Mouse (Mus musculus) limb, embryonic 13.5 days (tissue): ENCODE measurements at regions not wholly inside any gene's neighbourhood (a gene's known extent, or its start where the extent isn't known, plus 50 kb on each side); places are given as distances from the start of the nearest gene placed in this dataset.

Experiments
- ATAC-seq: fragments of 200-750 bp; cut with Nextera tagmentation; 2 replicates; pipeline ENCODE4 v1.8.0; 2017; ENCODE audit warnings: low read depth, moderate number of reproducible peaks, moderate TSS enrichment; ENCODE audit not compliant: low FRiP score
- H3K27ac ChIP-seq: fragments of 300-500 bp; sonication (generic); 2 replicates; pipeline ENCODE4 v1.5.1; 2015; ENCODE audit warnings: inconsistent platforms, mild to moderate bottlenecking, moderate library complexity
- H3K27me3 ChIP-seq: fragments of 300-500 bp; sonication (generic); 2 replicates; pipeline ENCODE4 v1.6.1; 2015; ENCODE audit warnings: mild to moderate bottlenecking, inconsistent platforms
- H3K36me3 ChIP-seq: fragments of 300-500 bp; sonication (generic); 2 replicates; pipeline ENCODE4 v1.6.1; 2015; ENCODE audit warnings: inconsistent platforms, mild to moderate bottlenecking, moderate library complexity
- H3K4me1 ChIP-seq: fragments of 300-500 bp; sonication (generic); 2 replicates; pipeline ENCODE4 v1.6.1; 2015; ENCODE audit warnings: inconsistent platforms
- H3K4me2 ChIP-seq: fragments of 300-500 bp; sonication (generic); replicated peaks from 2 replicates; pipeline ENCODE4 v1.6.1; 2015; ENCODE audit warnings: inconsistent platforms, mild to moderate bottlenecking, moderate library complexity
- H3K4me3 ChIP-seq: fragments of 300-500 bp; sonication (generic); 2 replicates; pipeline ENCODE4 v1.5.1; 2015; ENCODE audit warnings: moderate library complexity, mild to moderate bottlenecking, inconsistent platforms
- H3K9ac ChIP-seq: fragments of 300-500 bp; sonication (generic); 2 replicates; pipeline ENCODE4 v1.6.1; 2015; ENCODE audit warnings: mild to moderate bottlenecking, inconsistent platforms
- H3K9me3 ChIP-seq: fragments of 300-500 bp; sonication (generic); 2 replicates; pipeline ENCODE4 v1.6.1; 2016; ENCODE audit warnings: inconsistent platforms
- WGBS: fragments of 180-500 bp; shearing (Covaris S2); methylation state at CpG from one replicate; pipeline ENCODE4 v1.1.7; 2015; 5-methylcytosine and 5-hydroxymethylcytosine counted together

DNA sequence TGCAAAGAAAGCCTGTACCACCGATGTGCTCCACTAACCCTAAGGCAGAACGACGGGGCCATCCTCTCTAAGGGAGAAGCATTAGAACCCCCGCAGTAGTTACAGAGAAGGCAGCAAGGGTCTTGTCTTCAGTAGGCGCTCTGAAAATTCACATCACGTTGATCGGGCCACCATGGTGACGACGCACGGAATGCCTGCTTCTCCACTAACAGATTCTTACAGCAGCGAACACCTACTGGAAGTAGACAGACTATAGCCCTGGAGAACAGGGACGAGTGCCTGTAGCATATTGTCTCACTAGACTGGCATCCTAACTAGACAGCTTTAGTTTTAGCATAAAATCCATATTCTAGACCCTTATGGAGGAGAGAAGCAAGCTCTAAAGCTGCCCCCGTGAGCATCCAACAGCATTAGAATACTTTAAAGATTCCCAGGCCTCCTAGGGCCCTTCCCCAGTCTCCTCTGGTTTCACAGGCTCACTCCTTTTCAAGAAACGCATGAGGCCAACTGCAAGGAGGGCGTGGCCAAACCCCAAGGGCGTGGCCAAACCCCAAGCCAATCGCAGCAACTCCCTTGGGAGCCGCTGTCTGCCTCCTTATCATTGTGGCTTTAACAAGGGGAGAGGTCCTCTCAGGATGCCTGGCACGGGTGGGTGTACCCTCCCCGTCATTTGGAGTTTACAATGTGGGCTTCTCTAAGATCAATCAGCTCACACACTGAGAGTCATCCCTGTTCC lies 517.8 kb downstream of the Vrk1 start:
- H3K4me3 ChIP-seq = no peak overlapping the region
- H3K4me1 ChIP-seq = peaks cover 12% of the 10 kb centered on the region
- H3K4me2 ChIP-seq = peak overlapping the region; percentile 46
- H3K9me3 ChIP-seq = 0 out of 2 replicates have a peak, but pooled peaks cover 2% of the 10 kb centered on the region
- peaks cover 48% of the 10 kb centered on the region for H3K27me3 ChIP-seq
- ATAC-seq = no peak
- no peak overlapping the region for H3K9ac ChIP-seq
- no peak overlapping the region for H3K27ac ChIP-seq
- no peaks in the 10 kb centered on the region for H3K36me3 ChIP-seq
- 7% methylated on average over 20 of the region's 20 CpGs for WGBS

- Histone ChIP-seq H3K4me3 (no peak overlapping the region), H3K9me3 (0 out of 2 replicates have a peak, but pooled peaks cover 2% of the 10 kb centered on the region), H3K27me3 (peaks cover 49% of the 10 kb centered on the region), H3K27ac (no peak overlapping the region), H3K9ac (no peak overlapping the region), H3K4me2 (no peak overlapping the region), H3K36me3 (no peaks in the 10 kb centered on the region), H3K4me1 (peaks cover 12% of the 10 kb centered on the region)
- ATAC-seq = no peak
- 20% methylated on average over 10 of the region's 10 CpGs for WGBS
Observed at GRCm38 (mm10) chr12:106528521-106528920, 518.5 kb downstream of the Vrk1 start.

GRCm38 (mm10) chr12:106529175-106529574 lies 519.1 kb downstream of the Vrk1 start:
- peaks cover 12% of the 10 kb centered on the region for H3K4me1 ChIP-seq
- 0 out of 2 replicates have a peak, but pooled peaks cover 2% of the 10 kb centered on the region for H3K9me3 ChIP-seq
- H3K4me3 ChIP-seq = no peak overlapping the region
- H3K9ac ChIP-seq = no peak overlapping the region
- H3K27ac ChIP-seq = no peak overlapping the region
- ATAC-seq = no peak
- WGBS = 21% methylated on average over 11 of the region's 11 CpGs
- H3K27me3 ChIP-seq = peaks cover 54% of the 10 kb centered on the region
- no peak overlapping the region for H3K4me2 ChIP-seq
- H3K36me3 ChIP-seq = no peaks in the 10 kb centered on the region

DNA sequence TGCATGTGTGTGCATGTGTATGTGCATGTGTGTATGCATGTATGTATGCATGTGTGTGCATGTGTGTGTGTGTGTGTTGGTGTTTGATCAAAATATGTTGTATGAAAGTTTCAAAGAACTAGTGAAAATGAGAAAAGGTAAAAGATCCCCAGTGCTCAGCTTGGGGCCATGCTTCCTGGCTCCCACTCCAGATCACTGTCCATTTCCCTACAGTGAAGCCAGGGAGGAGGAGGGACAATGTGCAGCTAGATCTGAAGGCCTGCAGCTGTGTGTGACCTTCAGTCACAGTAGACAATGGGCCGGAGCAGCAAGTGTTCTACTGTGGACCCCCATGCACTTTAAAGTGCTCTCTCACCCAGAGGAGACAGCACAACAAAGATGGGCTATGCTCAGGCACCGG lies 525.1 kb downstream of the Vrk1 start:
- H3K9ac ChIP-seq = no peak overlapping the region
- no peak for ATAC-seq
- H3K4me2 ChIP-seq = no peak overlapping the region
- H3K27ac ChIP-seq = no peak overlapping the region
- peaks cover 50% of the 10 kb centered on the region for H3K27me3 ChIP-seq
- 71% methylated on average over 2 of the region's 2 CpGs for WGBS
- peaks cover 5% of the 10 kb centered on the region; the same call in 1 of the 2 replicates for H3K9me3 ChIP-seq
- H3K4me1 ChIP-seq = no peaks in the 10 kb centered on the region
- H3K4me3 ChIP-seq = no peak overlapping the region
- H3K36me3 ChIP-seq = no peaks in the 10 kb centered on the region

GRCm38 (mm10) chr12:106535628-106536288 lies 525.7 kb downstream of the Vrk1 start:
- Histone ChIP-seq H3K4me3 (no peak overlapping the region), H3K4me2 (no peak overlapping the region), H3K4me1 (no peaks in the 10 kb centered on the region), H3K9me3 (peaks cover 5% of the 10 kb centered on the region; the same call in 1 of the 2 replicates), H3K27ac (no peak overlapping the region), H3K27me3 (peaks cover 43% of the 10 kb centered on the region), H3K36me3 (no peaks in the 10 kb centered on the region), H3K9ac (no peak overlapping the region)
- 24% methylated on average over 8 of the region's 8 CpGs for WGBS
- no peak for ATAC-seq

GRCm38 (mm10) chr12:106536289-106536636 lies 526.2 kb downstream of the Vrk1 start:
- peaks cover 5% of the 10 kb centered on the region; the same call in 1 of the 2 replicates for H3K9me3 ChIP-seq
- no peaks in the 10 kb centered on the region for H3K36me3 ChIP-seq
- no peaks in the 10 kb centered on the region for H3K4me1 ChIP-seq
- no peak overlapping the region for H3K27ac ChIP-seq
- H3K9ac ChIP-seq = no peak overlapping the region
- H3K4me2 ChIP-seq = no peak overlapping the region
- H3K27me3 ChIP-seq = peaks cover 38% of the 10 kb centered on the region
- H3K4me3 ChIP-seq = no peak overlapping the region
- 9% methylated on average over 7 of the region's 7 CpGs for WGBS
- no peak for ATAC-seq

DNA sequence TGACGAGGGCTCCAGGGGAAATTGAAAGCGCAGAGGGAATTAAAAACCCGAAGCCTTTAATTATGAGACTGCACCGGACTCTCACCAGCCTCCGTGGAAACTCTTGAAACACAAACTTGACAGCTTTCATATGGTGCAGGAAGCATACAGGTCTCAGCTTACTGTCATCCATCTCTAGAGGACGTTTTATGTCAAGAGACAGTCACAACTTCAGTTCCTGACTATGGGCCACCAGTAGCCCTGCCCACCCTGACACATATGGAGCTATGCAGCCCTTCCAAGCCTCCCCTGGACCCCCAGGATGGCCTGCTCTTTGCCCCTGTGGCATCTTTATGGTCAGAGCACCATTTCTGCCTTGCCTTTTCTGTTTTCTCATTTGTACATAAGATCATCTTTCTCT lies 530.0 kb downstream of the Vrk1 start:
- no peak for ATAC-seq
- H3K4me1 ChIP-seq = peaks cover 3% of the 10 kb centered on the region; the same call in 1 of the 2 replicates
- H3K9me3 ChIP-seq = peaks cover 5% of the 10 kb centered on the region; the same call in 1 of the 2 replicates
- 37% methylated on average over 6 of the region's 6 CpGs for WGBS
- H3K27me3 ChIP-seq = peaks cover 17% of the 10 kb centered on the region
- no peak overlapping the region for H3K4me3 ChIP-seq
- H3K36me3 ChIP-seq = no peaks in the 10 kb centered on the region
- no peak overlapping the region for H3K27ac ChIP-seq
- H3K9ac ChIP-seq = no peak overlapping the region
- no peak overlapping the region for H3K4me2 ChIP-seq

DNA sequence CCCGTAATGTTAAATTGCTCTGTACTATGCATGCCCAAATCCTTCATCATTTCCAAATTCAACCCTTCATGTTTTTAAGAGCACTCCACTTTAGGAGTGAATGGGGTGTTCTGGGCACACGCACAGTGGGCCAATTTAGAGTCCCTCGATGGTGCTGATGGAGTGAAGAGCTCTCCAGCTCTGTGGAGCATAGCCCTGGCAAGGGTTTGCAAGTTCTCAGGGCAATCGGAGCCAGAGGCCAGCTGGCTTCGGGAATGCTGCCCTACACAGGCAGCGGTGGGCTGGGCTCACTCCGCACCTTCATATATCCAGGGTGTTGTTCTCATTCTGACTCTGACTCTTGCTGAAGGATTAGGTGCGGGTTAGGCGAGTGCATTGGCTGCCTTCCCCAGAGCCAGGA lies 549.5 kb downstream of the Vrk1 start:
- WGBS = 81% methylated on average over 9 of the region's 9 CpGs
- Histone ChIP-seq H3K27ac (no peak overlapping the region), H3K9ac (no peak overlapping the region), H3K27me3 (no peaks in the 10 kb centered on the region), H3K4me3 (no peak overlapping the region), H3K9me3 (no peaks in the 10 kb centered on the region), H3K36me3 (no peaks in the 10 kb centered on the region), H3K4me2 (no peak overlapping the region), H3K4me1 (no peaks in the 10 kb centered on the region)
- no peak for ATAC-seq

GRCm38 (mm10) chr12:106565263-106565681 lies 555.2 kb downstream of the Vrk1 start:
- Histone ChIP-seq H3K36me3 (no peaks in the 10 kb centered on the region), H3K27me3 (no peaks in the 10 kb centered on the region), H3K9ac (no peak overlapping the region), H3K4me2 (0 out of 2 replicates have a peak overlapping the region, but pooled peaks have one; percentile 0), H3K27ac (no peak overlapping the region), H3K9me3 (0 out of 2 replicates have a peak, but pooled peaks cover 7% of the 10 kb centered on the region), H3K4me1 (no peaks in the 10 kb centered on the region), H3K4me3 (no peak overlapping the region)
- WGBS = 29% methylated on average over 6 of the region's 6 CpGs
- ATAC-seq = no peak

GRCm38 (mm10) chr12:106566361-106566760 lies 556.3 kb downstream of the Vrk1 start:
- H3K9me3 ChIP-seq = 0 out of 2 replicates have a peak, but pooled peaks cover 7% of the 10 kb centered on the region
- H3K36me3 ChIP-seq = no peaks in the 10 kb centered on the region
- H3K4me3 ChIP-seq = no peak overlapping the region
- H3K4me2 ChIP-seq = no peak overlapping the region
- H3K4me1 ChIP-seq = no peaks in the 10 kb centered on the region
- H3K9ac ChIP-seq = no peak overlapping the region
- no peaks in the 10 kb centered on the region for H3K27me3 ChIP-seq
- ATAC-seq = no peak
- H3K27ac ChIP-seq = no peak overlapping the region
- 89% methylated on average over 4 of the region's 4 CpGs for WGBS

- Histone ChIP-seq H3K27me3 (no peaks in the 10 kb centered on the region), H3K9me3 (0 out of 2 replicates have a peak, but pooled peaks cover 7% of the 10 kb centered on the region), H3K4me1 (no peaks in the 10 kb centered on the region), H3K27ac (no peak overlapping the region), H3K9ac (no peak overlapping the region), H3K36me3 (no peaks in the 10 kb centered on the region), H3K4me3 (no peak overlapping the region), H3K4me2 (no peak overlapping the region)
- 72% methylated on average over 5 of the region's 5 CpGs for WGBS
- ATAC-seq = no peak
Observed at GRCm38 (mm10) chr12:106567116-106567515, 557.1 kb downstream of the Vrk1 start.

DNA sequence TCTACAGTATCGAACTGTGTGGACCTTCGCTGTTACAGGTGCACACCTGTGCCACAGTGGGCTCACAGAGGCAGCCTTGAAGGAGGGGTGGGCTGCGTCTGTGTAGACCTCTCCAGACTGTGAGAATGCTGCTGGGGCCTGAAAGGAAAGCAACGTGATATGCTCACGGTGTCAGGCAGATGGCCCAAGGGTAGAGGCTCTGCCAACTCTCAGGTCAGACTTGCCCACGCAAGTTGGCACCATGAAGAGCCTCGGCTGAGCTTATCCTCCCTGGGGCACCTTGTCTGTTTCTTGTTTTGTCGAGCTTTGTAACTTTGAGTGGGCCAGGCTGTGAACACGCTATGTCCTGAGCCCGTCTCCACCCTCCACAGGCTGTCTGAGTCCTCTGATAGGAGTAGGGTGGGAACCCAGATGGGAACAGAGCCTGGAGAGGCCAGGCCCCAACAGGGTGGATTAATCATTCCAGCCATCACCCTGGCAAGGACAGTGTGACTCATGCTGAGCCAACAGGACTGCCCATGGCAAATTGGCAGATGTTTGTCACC lies 558.6 kb downstream of the Vrk1 start:
- Histone ChIP-seq H3K4me2 (no peak overlapping the region), H3K4me3 (no peak overlapping the region), H3K9me3 (0 out of 2 replicates have a peak, but pooled peaks cover 7% of the 10 kb centered on the region), H3K36me3 (no peaks in the 10 kb centered on the region), H3K4me1 (no peaks in the 10 kb centered on the region), H3K27ac (no peak overlapping the region), H3K9ac (no peak overlapping the region), H3K27me3 (no peaks in the 10 kb centered on the region)
- no peak for ATAC-seq
- WGBS = 89% methylated on average over 10 of the region's 10 CpGs
